Mouse (Mus musculus) small intestine, adult 2 months (tissue): Measurements from ENCODE around the gene Pik3r6. TPM values are rescaled to one million over a fixed set of nuclear protein-coding genes. Genes with fewer than 3 reads are reported as not detected.

Source experiments
- H3K27ac ChIP-seq: fragments of 200-500 bp; 2 replicates; pipeline ENCODE4 v1.5.1; 2012; ENCODE audit warnings: low read depth, low read length, control low read depth, inconsistent platforms; ENCODE audit not compliant: insufficient read depth
- H3K27me3 ChIP-seq: fragments of 200-500 bp; 2 replicates; pipeline ENCODE4 v1.6.1; 2012; ENCODE audit warnings: mild to moderate bottlenecking, moderate library complexity, low read length, inconsistent platforms; ENCODE audit not compliant: control insufficient read depth, insufficient read depth
- H3K36me3 ChIP-seq: fragments of 200-500 bp; 2 replicates; pipeline ENCODE4 v1.6.1; 2012; ENCODE audit warnings: mild to moderate bottlenecking, low read length, control low read depth, inconsistent platforms; ENCODE audit not compliant: control insufficient read depth, insufficient read depth
- H3K4me1 ChIP-seq: fragments of 200-500 bp; 2 replicates; pipeline ENCODE4 v1.6.1; 2012; ENCODE audit warnings: low read length, inconsistent platforms, mixed read lengths; ENCODE audit not compliant: control insufficient read depth, insufficient read depth, insufficient read length
- H3K4me3 ChIP-seq: fragments of 200-500 bp; 2 replicates; pipeline ENCODE4 v1.5.1; 2012; ENCODE audit warnings: low read depth, mild to moderate bottlenecking, control low read depth, inconsistent platforms, low read length, moderate library complexity
- CTCF ChIP-seq: fragments of 200-500 bp; IDR thresholded peaks from 2 replicates; pipeline ENCODE4 v1.5.1; 2012; ENCODE audit warnings: low read depth, mild to moderate bottlenecking, control low read depth, inconsistent platforms, low read length, moderate library complexity, mixed read lengths; ENCODE audit not compliant: insufficient replicate concordance, insufficient read length; ENCODE audit errors: extremely low read depth
- POLR2A ChIP-seq: fragments of 200-500 bp; IDR thresholded peaks from 2 replicates; pipeline ENCODE4 v1.6.1; 2012; ENCODE audit warnings: low read depth, mild to moderate bottlenecking, control low read depth, inconsistent platforms, low read length, moderate library complexity
- WGBS: fragments of 180-500 bp; shearing (Covaris S2); methylation state at CpG from one replicate; pipeline ENCODE4 v1.1.7; 2018; 5-methylcytosine and 5-hydroxymethylcytosine counted together
- polyA plus RNA-seq: library from polyadenylated mRNA; depleted of rRNA; stranded (reverse); fragments of >200 nt; gene quantifications from 2 replicates; pipeline ENCODE4 v1.2.3, GENCODE M21; 2012; rRNA removed

Pik3r6 gene
- polyA plus RNA-seq, 1 experiment, result 2.1 TPM

- TF ChIP-seq POLR2A (no peak), CTCF (peak; percentile 90)
- no peaks in the 10 kb centered on the region for H3K36me3 ChIP-seq
- H3K27me3 ChIP-seq, result no peaks in the 10 kb centered on the region
- H3K4me3 ChIP-seq, result no peak overlapping the region
- H3K27ac ChIP-seq, result no peak overlapping the region
- no peaks in the 10 kb centered on the region for H3K4me1 ChIP-seq
- WGBS, result 70% methylated on average over 8 of the region's 8 CpGs
Observed at GRCm38 (mm10) chr11:68589055-68589809, 86.4 kb downstream of the Pik3r6 start.

DNA sequence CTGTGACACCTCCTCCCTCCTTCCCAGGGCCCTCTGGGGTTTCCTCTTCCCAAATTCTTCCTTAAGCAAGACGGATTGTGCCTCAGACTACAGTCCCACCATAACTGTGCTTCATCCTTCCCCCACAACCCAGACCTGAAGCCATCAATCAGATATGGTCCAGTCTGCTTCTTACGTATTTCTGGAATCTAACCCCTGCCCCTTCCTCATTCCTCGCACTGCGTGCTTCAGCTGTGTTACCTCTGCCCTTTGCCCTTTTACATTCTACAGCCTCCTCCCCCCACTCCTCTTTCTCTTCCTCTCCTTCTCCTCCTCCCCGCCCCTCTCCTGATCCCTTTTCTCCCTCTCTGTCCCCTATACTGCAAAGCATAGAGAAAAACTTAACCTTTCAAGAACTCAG is 88.9 kb downstream of the Pik3r6 start:
- no peak for TF ChIP-seq POLR2A
- TF ChIP-seq CTCF, result no peak
- WGBS, result 40% methylated on average over 5 of the region's 5 CpGs
- no peak overlapping the region for H3K4me3 ChIP-seq
- no peak overlapping the region for H3K27ac ChIP-seq
- H3K36me3 ChIP-seq, result no peaks in the 10 kb centered on the region
- H3K27me3 ChIP-seq, result no peaks in the 10 kb centered on the region
- no peaks in the 10 kb centered on the region for H3K4me1 ChIP-seq

DNA sequence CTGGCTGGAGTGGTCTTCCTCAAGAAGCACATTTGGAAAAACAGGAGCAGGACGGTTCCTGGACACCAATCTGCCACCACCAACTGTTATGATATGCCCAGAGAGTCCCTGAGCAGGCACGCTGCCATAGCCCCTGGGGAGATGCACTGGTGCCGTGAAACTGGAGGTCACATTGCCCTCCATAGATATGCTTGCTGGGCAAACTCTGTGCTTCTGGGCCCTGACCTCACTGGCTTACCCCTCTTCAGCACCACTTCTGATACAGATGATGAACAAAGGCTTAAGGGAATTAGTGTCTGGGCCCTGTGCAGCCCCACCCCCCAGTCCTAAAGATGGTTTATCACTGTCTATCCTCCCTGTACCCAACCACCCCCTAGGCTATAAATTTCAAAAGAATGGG is 90.4 kb downstream of the Pik3r6 start:
- WGBS, result 83% methylated on average over 3 of the region's 3 CpGs
- H3K27me3 ChIP-seq, result no peaks in the 10 kb centered on the region
- no peaks in the 10 kb centered on the region for H3K36me3 ChIP-seq
- TF ChIP-seq CTCF, result no peak
- TF ChIP-seq POLR2A, result no peak
- no peaks in the 10 kb centered on the region for H3K4me1 ChIP-seq
- no peak overlapping the region for H3K27ac ChIP-seq
- H3K4me3 ChIP-seq, result no peak overlapping the region

DNA sequence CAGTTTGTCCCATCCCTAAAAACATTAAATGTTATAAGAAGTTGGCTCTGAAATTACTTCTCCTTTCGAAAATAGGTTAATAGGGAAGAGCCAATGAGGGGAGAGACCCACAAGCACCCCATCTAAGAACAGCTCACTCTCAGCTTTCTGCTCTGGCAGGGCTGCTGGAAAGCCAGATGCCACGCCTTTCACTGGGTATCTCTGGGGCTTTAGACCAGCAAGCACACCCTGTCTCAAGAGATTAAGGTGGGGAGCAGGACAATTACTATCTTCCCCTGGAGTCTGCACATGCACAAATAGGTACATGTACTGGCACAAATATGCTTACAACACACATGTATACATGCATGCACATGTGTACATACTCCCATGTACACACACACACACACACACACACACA is 95.1 kb downstream of the Pik3r6 start:
- no peaks in the 10 kb centered on the region for H3K27me3 ChIP-seq
- 69% methylated on average over 2 of the region's 2 CpGs for WGBS
- H3K4me1 ChIP-seq, result peaks cover 6% of the 10 kb centered on the region
- H3K36me3 ChIP-seq, result no peaks in the 10 kb centered on the region
- no peak overlapping the region for H3K4me3 ChIP-seq
- no peak for TF ChIP-seq POLR2A
- no peak overlapping the region for H3K27ac ChIP-seq

- TF ChIP-seq POLR2A, result no peak
- 58% methylated on average over 6 of the region's 6 CpGs for WGBS
- no peaks in the 10 kb centered on the region for H3K27me3 ChIP-seq
- no peaks in the 10 kb centered on the region for H3K36me3 ChIP-seq
- H3K4me1 ChIP-seq, result peaks cover 6% of the 10 kb centered on the region
- no peak overlapping the region for H3K4me3 ChIP-seq
- H3K27ac ChIP-seq, result no peak overlapping the region
Observed at GRCm38 (mm10) chr11:68600551-68601021, 97.8 kb downstream of the Pik3r6 start.

DNA sequence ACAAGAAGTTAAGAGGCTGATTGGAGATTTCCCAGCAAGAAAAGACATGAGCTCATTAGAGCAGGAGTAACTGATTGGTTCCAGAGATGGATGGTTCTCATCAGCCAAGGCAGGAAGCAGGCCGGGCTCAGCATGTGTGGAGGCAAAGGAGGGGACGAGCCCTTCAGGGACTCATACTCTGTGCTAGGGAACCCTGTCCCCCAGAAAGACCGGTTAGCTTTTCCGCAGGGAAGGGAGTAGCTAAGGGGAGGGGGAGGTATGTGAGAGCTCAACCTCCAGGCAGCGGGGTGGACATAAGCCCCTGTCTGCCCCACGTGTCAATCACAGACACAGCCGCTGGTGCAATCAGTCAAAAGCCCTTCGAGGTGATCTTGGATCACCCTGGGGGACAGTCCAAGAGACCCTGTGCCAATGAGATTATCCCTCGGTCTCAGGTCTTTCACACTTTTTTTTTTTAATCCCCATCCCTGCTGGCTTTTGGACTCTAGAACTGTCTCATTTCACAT is 98.7 kb downstream of the Pik3r6 start:
- Histone ChIP-seq H3K4me3 (no peak overlapping the region), H3K36me3 (no peaks in the 10 kb centered on the region), H3K27ac (no peak overlapping the region), H3K27me3 (no peaks in the 10 kb centered on the region), H3K4me1 (peaks cover 6% of the 10 kb centered on the region)
- no peak for TF ChIP-seq CTCF
- TF ChIP-seq POLR2A, result no peak
- 72% methylated on average over 9 of the region's 9 CpGs for WGBS

Other genes starting within 250 kb of the Pik3r6 start
- 22.7 and 23.7 TPM in 2 replicates for gene Ntn1, start 102.2 kb upstream of the Pik3r6 start, polyA plus RNA-seq
- gene Pik3r5, start 70.9 kb upstream of the Pik3r6 start, polyA plus RNA-seq, result 4.3 and 8.9 TPM in 2 replicates
- gene Mfsd6l, start 53.2 kb downstream of the Pik3r6 start, polyA plus RNA-seq, result 6.9 and 20.4 TPM in 2 replicates
- gene Ccdc42, start 84.0 kb downstream of the Pik3r6 start, polyA plus RNA-seq, result 0.20 and 1.6 TPM in 2 replicates
- gene Myh10, start 188.5 kb downstream of the Pik3r6 start, polyA plus RNA-seq, result 3.9 and 6.8 TPM in 2 replicates